Mouse (Mus musculus): Measurements from ENCODE around the gene Gstcd.

DNA sequence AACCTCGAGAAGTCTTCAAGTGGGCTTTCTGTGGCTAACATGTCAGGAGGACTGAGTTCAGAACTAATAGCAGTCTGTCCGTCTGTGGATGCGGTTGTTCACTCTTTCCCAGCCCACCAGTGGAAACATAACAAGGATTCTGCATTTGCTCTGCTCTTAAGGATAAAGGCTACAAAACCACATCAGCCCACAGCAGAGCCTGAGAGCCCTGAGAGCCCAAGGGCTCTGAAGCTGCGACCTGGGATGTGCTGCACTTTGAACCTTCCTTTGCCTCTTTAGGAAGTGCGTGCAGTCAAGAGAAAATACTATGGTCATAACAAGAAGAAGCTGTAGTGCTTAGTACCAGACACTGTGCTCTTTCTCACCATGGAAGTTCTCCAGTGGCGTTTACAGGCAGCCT, 149.1 kb downstream of the Gstcd start:
- TF ChIP-seq CTCF (IDR thresholded peaks at IDR 0.05; ENCODE audit: control insufficient read depth, insufficient read depth, insufficient read length) (no peak), MYOG (IDR thresholded peaks at IDR 0.05; ENCODE audit: control insufficient read depth, extremely low read depth, insufficient read length) (no peak), CEBPB (IDR thresholded peaks at IDR 0.05; ENCODE audit: low read depth) (no peak), MAX (IDR thresholded peaks at IDR 0.05) (no peak), FOSL1 (IDR thresholded peaks at IDR 0.05; ENCODE audit: insufficient read depth, low read length, poor library complexity, severe bottlenecking) (no peak), USF1 (IDR thresholded peaks at IDR 0.05; ENCODE audit: low read depth) (no peak), MYOD1 (IDR thresholded peaks at IDR 0.05; ENCODE audit: control insufficient read depth, insufficient read length, low read depth) (no peak)

Data from C2C12 (cell line).